In the genomic region with DNA sequence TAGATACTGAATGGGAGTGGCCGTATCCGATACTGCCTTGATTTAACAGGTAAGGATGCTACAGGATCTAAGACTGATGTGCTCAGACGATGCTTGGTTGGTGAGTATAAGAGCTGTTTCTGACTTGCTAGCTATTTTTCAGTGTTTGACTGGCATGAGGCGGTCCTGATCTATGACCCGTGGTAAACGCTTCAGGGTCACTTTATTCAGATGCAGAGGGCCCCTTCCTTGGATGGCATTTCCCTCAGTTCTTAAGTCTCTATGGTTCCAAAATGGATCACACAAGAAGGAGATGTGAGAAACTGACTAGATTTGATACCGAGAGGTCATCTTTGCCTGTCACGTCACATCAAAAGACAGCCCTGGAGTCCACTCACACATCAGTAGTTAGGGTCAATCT, we compare ENCODE assay signal across 22 mouse cellular contexts.
DNase-seq lines count a peak whose midpoint lies in the region; ATAC-seq and TF ChIP-seq lines count a peak whose summit lies in the region.
"Had no signal": no experiment of that assay in that cellular context is flagged by ENCODE, and none has a peak within 500 bp of the region (broad histone marks: within the 10 kb centered on the region; RNA-seq: fewer than 3 reads in every experiment).

No protein-coding gene starts in this region.

- no peak for TF ChIP-seq POLR2A in lung, adult 2 months (IDR thresholded peaks at IDR 0.05; ENCODE audit: borderline replicate concordance, extremely low read depth, low read depth, low read length)

- 37% methylated on average over 8 of the region's 8 CpGs for WGBS in neural tube, embryonic 15.5 days
- 84% methylated on average over 8 of the region's 8 CpGs for WGBS in lung, adult 2 months

- TF ChIP-seq CTCF in left cerebral cortex, adult 2 months (IDR thresholded peaks at IDR 0.05), result no peak
- TF ChIP-seq CTCF in lung, adult 2 months (IDR thresholded peaks at IDR 0.05; ENCODE audit: insufficient read depth, low read length), result no peak

- H3K4me2 ChIP-seq in neural tube, embryonic 15.5 days, result no peak overlapping the region
- H3K4me2 ChIP-seq: embryonic facial prominence, embryonic 13.5 days; embryonic facial prominence, embryonic 15.5 days; forebrain, embryonic 12.5 days had no signal

- peak overlapping the region; percentile 93 for H3K27ac ChIP-seq in left cerebral cortex, adult 2 months
- no peak overlapping the region for H3K27ac ChIP-seq in neural tube, embryonic 15.5 days (replicated peaks)
- H3K27ac ChIP-seq: embryonic facial prominence, embryonic 13.5 days; embryonic facial prominence, embryonic 15.5 days; forebrain, embryonic 10.5 days; forebrain, embryonic 12.5 days had no signal

- H3K4me1 ChIP-seq in neural tube, embryonic 15.5 days, result peaks cover 26% of the 10 kb centered on the region
- H3K4me1 ChIP-seq in lung, adult 2 months (ENCODE audit: control insufficient read depth, insufficient read depth, low read length), result no peaks in the 10 kb centered on the region; the same call in 1 of the 2 replicates

- no peak overlapping the region for H3K9ac ChIP-seq in neural tube, embryonic 15.5 days (replicated peaks)
- H3K9ac ChIP-seq: embryonic facial prominence, embryonic 13.5 days; embryonic facial prominence, embryonic 15.5 days; forebrain, embryonic 12.5 days had no signal

- H3K4me3 ChIP-seq in left cerebral cortex, adult 2 months, result no peak overlapping the region
- H3K4me3 ChIP-seq in neural tube, embryonic 15.5 days (replicated peaks), result no peak overlapping the region
- no peak overlapping the region for H3K4me3 ChIP-seq in lung, adult 2 months (replicated peaks; ENCODE audit: extremely low read depth, low read depth, low read length)
- H3K4me3 ChIP-seq: embryonic facial prominence, embryonic 13.5 days; embryonic facial prominence, embryonic 15.5 days; erythroblast, embryonic 14.5 days; forebrain, embryonic 10.5 days; forebrain, embryonic 12.5 days had no signal

- no peaks in the 10 kb centered on the region for H3K9me3 ChIP-seq in neural tube, embryonic 15.5 days (replicated peaks)
- H3K9me3 ChIP-seq: embryonic facial prominence, embryonic 13.5 days; embryonic facial prominence, embryonic 15.5 days; forebrain, embryonic 10.5 days; forebrain, embryonic 12.5 days had no signal

- no peaks in the 10 kb centered on the region for H3K27me3 ChIP-seq in neural tube, embryonic 15.5 days (replicated peaks)
- H3K27me3 ChIP-seq: embryonic facial prominence, embryonic 15.5 days had no signal

- DNase-seq in heart, adult 11 months, result peak; percentile 55
- DNase-seq in heart, postnatal 36 days, result no peak
- no peak for DNase-seq in left cerebral cortex, adult 2 months (ENCODE audit: extremely low spot score in 1 of 2, low spot score in 2 of 2)
- no peak for DNase-seq in left cerebral cortex, postnatal 25 days (ENCODE audit: low spot score in 2 of 2)
- DNase-seq in neural tube, embryonic 10.5 days (ENCODE audit: extremely low spot score, low spot score), result peak; percentile 13
- DNase-seq in lung, adult 2 months, result no peak
- DNase-seq: adrenal gland, postnatal 10 days; adrenal gland, postnatal 25 days; cerebellum, adult 11 months; cerebellum, adult 18-20 months; cerebellum, adult 8-10 months; cerebellum, adult 9-11 months; cerebellum, postnatal 14 days; cerebellum, postnatal 36 days had no signal

- intact Hi-C loops in heart, postnatal 36 days (cut with DNase I), result loop anchor here (10.0 kb wide), 1 partner anchor 131 kb away; no protein-coding TSS in a partner anchor
- intact Hi-C loops in left cerebral cortex, adult 2 months (cut with DNase I), result loop anchor here (2.0 to 10.0 kb wide), 2 partner anchors 133 to 509 kb away; no protein-coding TSS in a partner anchor
- intact Hi-C loops in left cerebral cortex, postnatal 25 days (cut with DNase I), result loop anchor here (2.0 to 10.0 kb wide), 4 partner anchors 72 to 507 kb away; no protein-coding TSS in a partner anchor

- no peaks in the 10 kb centered on the region for H3K36me3 ChIP-seq in neural tube, embryonic 15.5 days
- H3K36me3 ChIP-seq: embryonic facial prominence, embryonic 13.5 days; embryonic facial prominence, embryonic 15.5 days; forebrain, embryonic 10.5 days; forebrain, embryonic 12.5 days had no signal

- ATAC-seq in neural tube, embryonic 15.5 days (ENCODE audit: low FRiP score), result no peak
- ATAC-seq: forebrain, embryonic 14.5 days; forebrain, embryonic 16.5 days had no signal

Comparison
In these comparisons a context has a peak if more than half of its experiments do, and no peak if none do; other contexts are left out.
1. DNase-seq: peak in heart, adult 11 months (single experiment) and neural tube, embryonic 10.5 days (single experiment); none in heart, postnatal 36 days (0 of 2), left cerebral cortex, adult 2 months (0 of 2), left cerebral cortex, postnatal 25 days (0 of 2) and lung, adult 2 months (single experiment).